Mouse (Mus musculus): ENCODE data around the gene Tk1.

DNA sequence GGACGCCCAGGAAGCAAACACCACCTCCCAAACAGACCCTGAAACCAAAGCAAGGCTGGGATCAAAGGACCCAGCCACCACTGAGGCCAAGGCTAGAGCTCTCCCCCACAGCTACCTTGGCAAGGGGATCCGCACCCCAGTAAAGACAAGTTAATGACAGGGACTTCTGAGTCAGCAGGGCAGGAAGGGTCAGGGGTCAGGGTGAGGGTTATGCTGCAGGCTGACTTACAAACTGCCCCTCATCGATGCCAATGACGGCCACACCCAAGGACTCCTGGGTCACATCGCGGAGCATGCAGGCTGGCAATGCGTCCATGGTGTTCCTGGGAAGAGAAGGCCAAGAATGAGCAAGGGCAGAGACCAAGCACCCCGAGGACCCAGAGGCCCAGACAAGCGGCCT lies 4.0 kb downstream of the Tk1 start:
- TF ChIP-seq CTCF (IDR thresholded peaks at IDR 0.05; ENCODE audit: extremely low read depth, insufficient read depth, low read length) (no peak), POLR2A (IDR thresholded peaks at IDR 0.05; ENCODE audit: extremely low read depth, insufficient read depth, low read length) (no peak)
